Mouse (Mus musculus) hematopoietic stem cell, adult 5-6 weeks (primary cell): ENCODE results near the gene Eif3d. TPM values are rescaled to one million over a fixed set of nuclear protein-coding genes. Genes with fewer than 3 reads are reported as not detected.

Source experiments
- total RNA-seq: library from RNA; stranded (forward); fragments of 172-1452, 232-1000 nt; gene quantifications from 2 replicates; pipeline ENCODE4 v1.2.3, GENCODE M21; 2017

Gene Eif3d
- total RNA-seq, 1 experiment from 2014 or later: 244 TPM

Other genes starting within 250 kb of the Eif3d start
- 1.2 and 1.5 TPM in 2 replicates for gene Apol9b, start 241.8 kb downstream of the Eif3d start, total RNA-seq
- gene Apol8, start 213.8 kb downstream of the Eif3d start, total RNA-seq: 0.75 and 1.7 TPM in 2 replicates
- gene Myh9, start 128.6 kb downstream of the Eif3d start, total RNA-seq: 302 and 384 TPM in 2 replicates
- gene Txn2, start 41.8 kb downstream of the Eif3d start, total RNA-seq: 45.3 and 54.5 TPM in 2 replicates
- gene Foxred2, start 14.1 kb downstream of the Eif3d start, total RNA-seq: 31.9 and 38.8 TPM in 2 replicates
- not detected in 2 replicates for gene Cacng2, start 149.2 kb upstream of the Eif3d start, total RNA-seq
- gene Ift27, start 203.3 kb upstream of the Eif3d start, total RNA-seq: 9.9 and 10.5 TPM in 2 replicates
- gene Pvalb, start 235.6 kb upstream of the Eif3d start, total RNA-seq: not detected in 2 replicates